Mouse (Mus musculus) MEL (cell line): ENCODE results near the gene Hba-a1. TPM values are rescaled to one million over a fixed set of nuclear protein-coding genes. Genes with fewer than 3 reads are reported as not detected.

Experiments
- DNase-seq: peaks from one replicate; pipeline ENCODE4 v3.0.0; 2011; ENCODE audit warnings: low read depth, low spot score
- H3K27ac ChIP-seq: 2 replicates; pipeline ENCODE4 v1.5.1; 2012; ENCODE audit warnings: low read depth, mild to moderate bottlenecking, control low read depth, low read length, moderate library complexity; ENCODE audit not compliant: control insufficient read depth
- H3K27me3 ChIP-seq, 2 experiments: fragments of 150-350 bp in 1 of 2; sonication (generic) in 1 of 2; 2 replicates each; pipeline ENCODE4 v1.6.1; 2012; ENCODE audit warnings: low read length in 2 of 2, mild to moderate bottlenecking in 2 of 2, improper control_type of control experiment in 1 of 2, moderate library complexity in 1 of 2; ENCODE audit not compliant: insufficient read depth in 2 of 2, control insufficient read depth in 1 of 2
- H3K36me3 ChIP-seq, 2 experiments: 2 replicates each; pipeline ENCODE4 v1.6.1; 2012 to 2014; ENCODE audit warnings: low read length in 2 of 2, improper control_type of control experiment in 1 of 2, inconsistent platforms in 1 of 2, mild to moderate bottlenecking in 1 of 2; ENCODE audit not compliant: insufficient read depth in 2 of 2, control insufficient read depth in 1 of 2
- H3K4me1 ChIP-seq, 2 experiments: fragments of 150-350 bp in 1 of 2; sonication (generic) in 1 of 2; 2 replicates each; pipeline ENCODE4 v1.6.1; 2012; ENCODE audit warnings: low read length in 2 of 2, improper control_type of control experiment in 1 of 2, mild to moderate bottlenecking in 1 of 2; ENCODE audit not compliant: insufficient read depth in 2 of 2, control insufficient read depth in 1 of 2
- H3K4me3 ChIP-seq, 2 experiments: fragments of 150-350 bp in 1 of 2; sonication (generic) in 1 of 2; 2 replicates each; pipeline ENCODE4 v1.5.1; 2012; ENCODE audit warnings: low read depth in 2 of 2, low read length in 2 of 2, mild to moderate bottlenecking in 2 of 2, moderate library complexity in 2 of 2, control low read depth in 1 of 2, improper control_type of control experiment in 1 of 2; ENCODE audit not compliant: control insufficient read depth in 1 of 2, insufficient read depth in 1 of 2
- H3K79me2 ChIP-seq: 2 replicates; pipeline ENCODE4 v1.6.1; 2012; ENCODE audit warnings: mild to moderate bottlenecking, low read length, moderate library complexity; ENCODE audit not compliant: control insufficient read depth, poor library complexity, insufficient read depth
- H3K9ac ChIP-seq: 2 replicates; pipeline ENCODE4 v1.6.1; 2012; ENCODE audit warnings: low read depth, mild to moderate bottlenecking, control low read depth, low read length, moderate library complexity; ENCODE audit not compliant: control insufficient read depth, poor library complexity, severe bottlenecking
- H3K9me3 ChIP-seq: fragments of 150-350 bp; sonication (generic); replicated peaks from 2 replicates; pipeline ENCODE4 v1.6.1; 2012; ENCODE audit warnings: mild to moderate bottlenecking, low read length, improper control_type of control experiment, moderate library complexity; ENCODE audit not compliant: insufficient read depth
- CHD1 ChIP-seq: IDR thresholded peaks from 2 replicates; pipeline ENCODE4 v1.6.1; 2012; ENCODE audit warnings: low read depth, mild to moderate bottlenecking, inconsistent platforms, low read length, improper control_type of control experiment
- CTCF ChIP-seq, 3 experiments: IDR thresholded peaks in 2 of 3; conservative IDR thresholded peaks in 1 of 3; 2 replicates each; pipeline ENCODE4 v1.5.1; 2011 to 2012; ENCODE audit warnings: low read length in 3 of 3, low read depth in 2 of 3, mild to moderate bottlenecking in 2 of 3, improper control_type of control experiment in 1 of 3, inconsistent platforms in 1 of 3, mixed read lengths in 1 of 3, moderate library complexity in 1 of 3; ENCODE audit not compliant: control insufficient read depth in 1 of 3, insufficient read depth in 1 of 3, poor library complexity in 1 of 3, severe bottlenecking in 1 of 3
- E2F4 ChIP-seq: IDR thresholded peaks from 2 replicates; pipeline ENCODE4 v1.6.1; 2011; ENCODE audit warnings: low read depth, low read length, improper control_type of control experiment, borderline replicate concordance
- ELF1 ChIP-seq: IDR thresholded peaks from 2 replicates; pipeline ENCODE4 v1.6.1; 2014; ENCODE audit warnings: low read depth, mild to moderate bottlenecking, inconsistent platforms, low read length, improper control_type of control experiment, moderate library complexity
- EP300 ChIP-seq, 2 experiments: IDR thresholded peaks; 2 replicates each; pipeline ENCODE4 v1.6.1; 2011; ENCODE audit warnings: improper control_type of control experiment in 2 of 2, low read length in 2 of 2, low read depth in 1 of 2, mild to moderate bottlenecking in 1 of 2
- GABPA ChIP-seq: IDR thresholded peaks from 2 replicates; pipeline ENCODE4 v1.6.1; 2012; ENCODE audit warnings: low read depth, mild to moderate bottlenecking, inconsistent platforms, low read length, improper control_type of control experiment, moderate library complexity
- GATA1 ChIP-seq: IDR thresholded peaks from 2 replicates; pipeline ENCODE4 v1.6.1; 2011; ENCODE audit warnings: low read depth, low read length, improper control_type of control experiment
- HCFC1 ChIP-seq: IDR thresholded peaks from 2 replicates; pipeline ENCODE4 v1.6.1; 2012; ENCODE audit warnings: low read depth, mild to moderate bottlenecking, inconsistent platforms, low read length, improper control_type of control experiment, moderate library complexity
- KAT2A ChIP-seq: conservative IDR thresholded peaks from 2 replicates; pipeline ENCODE4 v1.6.1; 2012; ENCODE audit warnings: low read depth, low read length, improper control_type of control experiment, inconsistent platforms
- MAFK ChIP-seq: IDR thresholded peaks from 2 replicates; pipeline ENCODE4 v1.6.1; 2011; ENCODE audit warnings: low read depth, mild to moderate bottlenecking, low read length, improper control_type of control experiment, borderline replicate concordance
- MAZ ChIP-seq: IDR thresholded peaks from 2 replicates; pipeline ENCODE4 v1.6.1; 2012; ENCODE audit warnings: low read depth, mild to moderate bottlenecking, inconsistent platforms, low read length, improper control_type of control experiment
- MXI1 ChIP-seq: IDR thresholded peaks from 2 replicates; pipeline ENCODE4 v1.6.1; 2011; ENCODE audit warnings: mild to moderate bottlenecking, low read depth, low read length, improper control_type of control experiment
- MYB ChIP-seq: IDR thresholded peaks from 2 replicates; pipeline ENCODE4 v1.6.1; 2011; ENCODE audit warnings: mild to moderate bottlenecking, low read depth, low read length, improper control_type of control experiment
- MYC ChIP-seq: IDR thresholded peaks from 2 replicates; pipeline ENCODE4 v1.6.1; 2011; ENCODE audit warnings: low read depth, mild to moderate bottlenecking, low read length, improper control_type of control experiment, moderate library complexity
- NRF1 ChIP-seq: IDR thresholded peaks from 2 replicates; pipeline ENCODE4 v1.6.1; 2014; ENCODE audit warnings: low read depth, mild to moderate bottlenecking, inconsistent platforms, low read length, improper control_type of control experiment, moderate library complexity; ENCODE audit not compliant: poor library complexity, insufficient read depth, severe bottlenecking
- POLR2AphosphoS2 ChIP-seq: IDR thresholded peaks from 2 replicates; pipeline ENCODE4 v1.6.1; 2011; ENCODE audit warnings: low read length, improper control_type of control experiment
- RAD21 ChIP-seq: IDR thresholded peaks from 2 replicates; pipeline ENCODE4 v1.6.1; 2011; ENCODE audit warnings: mild to moderate bottlenecking, low read depth, low read length, improper control_type of control experiment
- RCOR1 ChIP-seq: IDR thresholded peaks from 2 replicates; pipeline ENCODE4 v1.6.1; 2012; ENCODE audit warnings: low read depth, mild to moderate bottlenecking, inconsistent platforms, low read length, improper control_type of control experiment
- SIN3A ChIP-seq: IDR thresholded peaks from 2 replicates; pipeline ENCODE4 v1.6.1; 2012; ENCODE audit warnings: low read length, improper control_type of control experiment, inconsistent platforms
- SMC3 ChIP-seq: IDR thresholded peaks from 2 replicates; pipeline ENCODE4 v1.6.1; 2011; ENCODE audit warnings: low read depth, low read length, improper control_type of control experiment
- TBP ChIP-seq: IDR thresholded peaks from 2 replicates; pipeline ENCODE4 v1.8.0; 2011; ENCODE audit warnings: low read depth, low read length, improper control_type of control experiment
- UBTF ChIP-seq: IDR thresholded peaks from 2 replicates; pipeline ENCODE4 v1.6.1; 2012; ENCODE audit warnings: low read depth, mild to moderate bottlenecking, inconsistent platforms, low read length, improper control_type of control experiment, moderate library complexity, borderline replicate concordance; ENCODE audit not compliant: insufficient read depth
- USF1 ChIP-seq: IDR thresholded peaks from 2 replicates; pipeline ENCODE4 v1.6.1; 2014; ENCODE audit warnings: low read depth, mild to moderate bottlenecking, inconsistent platforms, low read length, improper control_type of control experiment, moderate library complexity
- USF2 ChIP-seq, 2 experiments: IDR thresholded peaks; 2 replicates each; pipeline ENCODE4 v1.6.1; 2011 to 2012; ENCODE audit warnings: improper control_type of control experiment in 2 of 2, low read length in 2 of 2, borderline replicate concordance in 1 of 2, inconsistent platforms in 1 of 2, low read depth in 1 of 2, mild to moderate bottlenecking in 1 of 2; ENCODE audit not compliant: insufficient read depth in 1 of 2
- ZKSCAN1 ChIP-seq: IDR thresholded peaks from 2 replicates; pipeline ENCODE4 v1.6.1; 2012; ENCODE audit warnings: low read depth, mild to moderate bottlenecking, inconsistent platforms, low read length, improper control_type of control experiment, moderate library complexity
- ZMIZ1 ChIP-seq: IDR thresholded peaks from 2 replicates; pipeline ENCODE4 v1.6.1; 2012; ENCODE audit warnings: low read depth, mild to moderate bottlenecking, inconsistent platforms, low read length, improper control_type of control experiment, moderate library complexity
- polyA plus RNA-seq, 2 experiments: library from polyadenylated mRNA; stranded (reverse) in 1 of 2; unstranded in 1 of 2; fragments of >175 nt in 1 of 2; fragments of >200 nt in 1 of 2; gene quantifications; 2 replicates each; pipeline versions ENCODE4 v1.2.1 to v1.2.4; 2012; ENCODE audit warnings: low replicate concordance in 2 of 2, low read depth in 1 of 2; ENCODE audit not compliant: insufficient read length in 2 of 2, insufficient read depth in 1 of 2, missing spikeins in 1 of 2
- total RNA-seq: library from RNA; depleted of rRNA; stranded (reverse); fragments of 300-350 nt; gene quantifications from 2 replicates; pipeline ENCODE4 v1.2.3, GENCODE M21; 2012

Gene Hba-a1
- total and polyA plus RNA-seq, 3 experiments: 272 to 334 (median 313) TPM

DNA sequence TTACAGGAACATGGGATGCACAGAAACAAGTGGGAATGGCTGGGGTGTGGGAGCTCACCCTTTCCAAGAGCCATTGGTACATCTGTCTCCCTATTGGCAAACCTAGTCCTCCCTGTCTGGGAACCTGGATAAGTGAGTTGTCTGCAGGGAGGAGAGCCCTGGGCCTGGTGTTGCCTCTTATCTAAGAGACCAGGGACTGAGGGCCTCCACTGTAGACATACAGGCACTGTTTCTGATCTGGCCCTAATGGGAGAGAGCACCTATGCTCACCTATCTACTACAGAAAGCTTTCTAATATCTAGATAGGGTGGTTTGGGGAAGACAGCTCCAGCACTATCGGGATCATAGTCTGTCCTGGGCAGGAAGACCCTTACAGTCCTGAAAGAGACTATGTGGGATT, 27.2 kb upstream of the Hba-a1 start (continued):
- TF ChIP-seq UBTF: no peak
- TF ChIP-seq MYC: no peak
- no peak for TF ChIP-seq NRF1
- no peak for TF ChIP-seq CTCF (IDR thresholded peaks at IDR 0.05 in 2 of 3, conservative IDR thresholded peaks at IDR 0.05 in 1 of 3; ENCODE audit: control insufficient read depth in 1 of 3, insufficient read depth in 1 of 3, low read depth in 2 of 3, low read length in 3 of 3, poor library complexity in 1 of 3, severe bottlenecking in 1 of 3)
- 0 out of 2 replicates have a peak, but pooled peaks have one; percentile 13 for TF ChIP-seq SIN3A
- no peak for TF ChIP-seq TBP
- TF ChIP-seq USF2 (IDR thresholded peaks at IDR 0.05; ENCODE audit: borderline replicate concordance in 1 of 2, insufficient read depth in 1 of 2, low read depth in 1 of 2, low read length in 2 of 2): no peak
- TF ChIP-seq RAD21: no peak
- no peak for TF ChIP-seq MYB
- no peak for TF ChIP-seq MAZ
- TF ChIP-seq SMC3: no peak
- no peak for TF ChIP-seq E2F4
- TF ChIP-seq HCFC1: no peak

DNA sequence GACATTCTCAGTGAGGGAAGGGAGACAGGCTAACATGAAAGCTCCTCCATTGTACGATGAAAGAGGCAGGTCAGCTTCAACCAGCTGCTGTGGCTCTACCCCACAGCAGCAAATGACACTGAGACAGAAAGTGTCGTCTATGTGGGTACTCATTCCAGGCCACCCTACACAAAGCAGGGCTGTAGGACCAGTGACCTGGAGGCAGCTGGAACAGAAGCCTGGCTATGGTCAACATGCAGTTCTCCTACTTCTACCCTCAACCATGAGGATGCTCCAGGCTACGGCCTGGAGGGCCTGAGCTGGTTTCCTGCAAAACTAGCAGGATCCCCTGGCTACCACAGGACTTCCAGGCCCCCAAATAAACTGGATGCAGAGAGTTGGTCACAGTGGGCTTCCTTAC, 26.7 kb upstream of the Hba-a1 start:
- peaks cover 2 to 13% of the 10 kb centered on the region in 2 experiments; a peak in 3 of 4 replicates for H3K4me1 ChIP-seq
- peaks cover 0 to 12% of the 10 kb centered on the region in 2 experiments; a peak in 2 of 4 replicates for H3K36me3 ChIP-seq
- no peak for DNase-seq
- H3K27me3 ChIP-seq: no peaks in the 10 kb centered on the region
- no peaks in the 10 kb centered on the region for H3K79me2 ChIP-seq
- no peak overlapping the region for H3K9ac ChIP-seq
- no peak overlapping the region for H3K27ac ChIP-seq
- no peak overlapping the region for H3K4me3 ChIP-seq
- TF ChIP-seq KAT2A: no peak
- no peak for TF ChIP-seq RCOR1
- TF ChIP-seq MAZ: no peak
- no peak for TF ChIP-seq UBTF
- H3K9me3 ChIP-seq: no peaks in the 10 kb centered on the region

DNA sequence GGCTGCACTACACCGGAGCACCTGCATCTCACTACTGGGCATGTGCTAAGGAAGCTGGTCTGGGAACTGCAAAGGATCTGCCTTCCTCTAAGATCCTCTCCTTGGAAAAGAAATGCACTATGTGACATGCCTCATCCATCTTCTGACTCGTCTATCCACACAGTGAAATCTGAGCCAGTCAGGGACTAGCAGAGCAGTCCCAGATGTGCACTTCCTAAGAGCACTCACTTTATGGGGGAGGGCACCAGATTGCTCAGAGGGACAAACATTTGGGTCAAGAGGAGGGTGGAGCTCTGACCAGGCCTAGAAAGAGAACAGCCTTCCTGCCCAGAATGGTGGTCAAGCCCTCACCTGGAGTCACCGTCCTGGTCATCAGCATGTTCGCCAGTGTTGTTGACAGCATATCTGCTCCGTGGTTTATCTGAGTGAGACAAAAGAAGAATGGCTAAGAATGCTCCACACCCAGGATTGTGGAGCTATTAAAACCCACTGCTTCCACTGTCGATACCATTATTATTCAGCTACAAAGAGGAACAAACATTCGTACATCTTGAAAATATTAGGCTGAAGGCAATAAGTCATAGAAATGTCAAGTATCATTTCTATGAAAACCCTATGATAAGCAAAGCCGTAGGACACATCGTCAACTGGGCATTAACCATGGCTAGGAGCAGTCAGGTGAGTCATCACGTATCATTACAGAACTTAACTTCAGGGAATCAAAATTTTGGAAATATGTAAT, 20.5 kb upstream of the Hba-a1 start:
- Histone ChIP-seq H3K4me1 (peaks cover 13 to 22% of the 10 kb centered on the region in 2 experiments), H3K27me3 (no peaks in the 10 kb centered on the region), H3K36me3 (peaks cover 0 to 26% of the 10 kb centered on the region in 2 experiments; a peak in 2 of 4 replicates), H3K9ac (no peak overlapping the region), H3K4me3 (no peak overlapping the region), H3K79me2 (peaks cover 5% of the 10 kb centered on the region), H3K9me3 (no peaks in the 10 kb centered on the region), H3K27ac (no peak overlapping the region)
- DNase-seq: no peak
- no peak for TF ChIP-seq TBP
- no peak for TF ChIP-seq EP300 (IDR thresholded peaks at IDR 0.05; ENCODE audit: low read depth in 1 of 2, low read length in 2 of 2)
- TF ChIP-seq GABPA: no peak
- TF ChIP-seq MYB: no peak
- no peak for TF ChIP-seq USF1
- TF ChIP-seq ZKSCAN1: no peak
- TF ChIP-seq RAD21: no peak
- no peak for TF ChIP-seq MAFK
- no peak for TF ChIP-seq POLR2AphosphoS2
- TF ChIP-seq GATA1: no peak
- no peak for TF ChIP-seq SIN3A
- no peak for TF ChIP-seq MAZ
- no peak for TF ChIP-seq CTCF (IDR thresholded peaks at IDR 0.05 in 2 of 3, conservative IDR thresholded peaks at IDR 0.05 in 1 of 3; ENCODE audit: control insufficient read depth in 1 of 3, insufficient read depth in 1 of 3, low read depth in 2 of 3, low read length in 3 of 3, poor library complexity in 1 of 3, severe bottlenecking in 1 of 3)
- TF ChIP-seq ZMIZ1: no peak
- TF ChIP-seq KAT2A: no peak
- no peak for TF ChIP-seq CHD1
- TF ChIP-seq MXI1: no peak
- no peak for TF ChIP-seq ELF1
